Mouse (Mus musculus): Measurements from ENCODE around the gene Itpa.

DNA sequence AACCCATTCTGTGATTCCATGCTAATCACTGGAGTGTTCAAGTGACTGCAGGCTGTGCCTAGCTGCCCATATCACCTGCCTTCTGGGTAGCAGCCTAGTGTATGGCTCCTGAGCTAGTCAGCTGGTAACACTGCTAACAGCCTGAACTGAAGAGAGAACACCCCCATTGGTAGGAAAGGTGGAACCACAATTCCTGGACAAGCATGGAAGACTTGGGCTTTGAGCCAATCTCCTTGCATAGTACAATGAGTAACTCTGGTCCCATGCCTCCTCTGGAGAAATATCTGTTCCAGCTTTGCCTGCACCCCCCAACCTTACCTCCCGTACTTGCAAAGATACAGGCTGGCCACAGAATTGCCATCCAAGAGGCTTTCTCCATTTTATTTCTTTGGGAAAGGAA, 35.0 kb upstream of the Itpa start:
- TF ChIP-seq CTCF (IDR thresholded peaks at IDR 0.05; ENCODE audit: low read depth, low read length) (no peak), EP300 (IDR thresholded peaks at IDR 0.05; ENCODE audit: insufficient read depth, low read depth, low read length) (no peak)
